Mouse (Mus musculus): ENCODE results near the gene Klf16. TPM values are rescaled to one million over a fixed set of nuclear protein-coding genes. Genes with fewer than 3 reads are reported as not detected.

The Klf16 gene
- polyA plus RNA-seq, 1 experiment from 2014 or later = 10.3 TPM

GRCm38 (mm10) chr10:80553575-80553974 lies 23.5 kb downstream of the Klf16 start:
- no peaks in the 10 kb centered on the region for H3K27me3 ChIP-seq (replicated peaks)
- peaks cover 16% of the 10 kb centered on the region for H3K36me3 ChIP-seq
- ATAC-seq (ENCODE audit: insufficient read depth, low FRiP score, low read depth) = peak; percentile 67; the same call in 1 of the 2 replicates
- no peak overlapping the region for H3K9ac ChIP-seq
- H3K4me2 ChIP-seq = 0 out of 2 replicates have a peak overlapping the region, but pooled peaks have one; percentile 1
- H3K27ac ChIP-seq = no peak overlapping the region
- H3K4me3 ChIP-seq (replicated peaks) = no peak overlapping the region
- peaks cover 11% of the 10 kb centered on the region; the same call in 1 of the 2 replicates for H3K4me1 ChIP-seq
- 75% methylated on average over 8 of the region's 8 CpGs for WGBS
- H3K9me3 ChIP-seq = no peaks in the 10 kb centered on the region

GRCm38 (mm10) chr10:80552364-80552763 lies 24.8 kb downstream of the Klf16 start:
- H3K9me3 ChIP-seq = no peaks in the 10 kb centered on the region
- no peak overlapping the region for H3K9ac ChIP-seq
- no peak overlapping the region for H3K4me2 ChIP-seq
- peaks cover 28% of the 10 kb centered on the region for H3K36me3 ChIP-seq
- no peak overlapping the region for H3K4me3 ChIP-seq (replicated peaks)
- no peak for ATAC-seq (ENCODE audit: insufficient read depth, low FRiP score, low read depth)
- H3K27me3 ChIP-seq (replicated peaks) = no peaks in the 10 kb centered on the region
- H3K4me1 ChIP-seq = peaks cover under 1% of the 10 kb centered on the region; the same call in 1 of the 2 replicates
- no peak overlapping the region for H3K27ac ChIP-seq
- 67% methylated on average over 9 of the region's 9 CpGs for WGBS

GRCm38 (mm10) chr10:80549279-80549678 lies 27.8 kb downstream of the Klf16 start:
- 88% methylated on average over 21 of the region's 21 CpGs for WGBS
- H3K9ac ChIP-seq = no peak overlapping the region
- H3K27me3 ChIP-seq (replicated peaks) = no peaks in the 10 kb centered on the region
- no peak overlapping the region for H3K4me2 ChIP-seq
- H3K4me3 ChIP-seq (replicated peaks) = no peak overlapping the region
- peaks cover 54% of the 10 kb centered on the region for H3K36me3 ChIP-seq
- no peak for ATAC-seq (ENCODE audit: insufficient read depth, low FRiP score, low read depth)
- no peaks in the 10 kb centered on the region for H3K9me3 ChIP-seq
- H3K4me1 ChIP-seq = no peaks in the 10 kb centered on the region
- H3K27ac ChIP-seq = no peak overlapping the region

GRCm38 (mm10) chr10:80548428-80549006 lies 28.6 kb downstream of the Klf16 start:
- Histone ChIP-seq H3K9ac (no peak overlapping the region), H3K4me3 (replicated peaks) (no peak overlapping the region), H3K4me1 (no peaks in the 10 kb centered on the region), H3K9me3 (no peaks in the 10 kb centered on the region), H3K27ac (no peak overlapping the region), H3K4me2 (no peak overlapping the region), H3K36me3 (peaks cover 62% of the 10 kb centered on the region), H3K27me3 (replicated peaks) (no peaks in the 10 kb centered on the region)
- WGBS = 68% methylated on average over 10 of the region's 10 CpGs
- ATAC-seq (ENCODE audit: insufficient read depth, low FRiP score, low read depth) = no peak; the same call in 1 of the 2 replicates

GRCm38 (mm10) chr10:80547539-80547938 lies 29.6 kb downstream of the Klf16 start:
- Histone ChIP-seq H3K9ac (no peak overlapping the region), H3K27me3 (replicated peaks) (no peaks in the 10 kb centered on the region), H3K4me1 (no peaks in the 10 kb centered on the region), H3K27ac (no peak overlapping the region), H3K4me2 (no peak overlapping the region), H3K9me3 (no peaks in the 10 kb centered on the region), H3K36me3 (peaks cover 71% of the 10 kb centered on the region), H3K4me3 (replicated peaks) (no peak overlapping the region)
- ATAC-seq (ENCODE audit: insufficient read depth, low FRiP score, low read depth) = no peak
- 92% methylated on average over 15 of the region's 15 CpGs for WGBS

GRCm38 (mm10) chr10:80546945-80547344 lies 30.2 kb downstream of the Klf16 start:
- no peak overlapping the region for H3K27ac ChIP-seq
- H3K9ac ChIP-seq = no peak overlapping the region
- H3K4me2 ChIP-seq = no peak overlapping the region
- WGBS = 86% methylated on average over 4 of the region's 4 CpGs
- no peak overlapping the region for H3K4me3 ChIP-seq (replicated peaks)
- peaks cover 76% of the 10 kb centered on the region for H3K36me3 ChIP-seq
- 0 out of 2 replicates have a peak, but pooled peaks have one; percentile 8 for ATAC-seq (ENCODE audit: insufficient read depth, low FRiP score, low read depth)
- no peaks in the 10 kb centered on the region for H3K27me3 ChIP-seq (replicated peaks)
- H3K4me1 ChIP-seq = no peaks in the 10 kb centered on the region
- no peaks in the 10 kb centered on the region for H3K9me3 ChIP-seq

GRCm38 (mm10) chr10:80545590-80545989 lies 31.5 kb downstream of the Klf16 start:
- Histone ChIP-seq H3K9ac (no peak overlapping the region), H3K27me3 (replicated peaks) (no peaks in the 10 kb centered on the region), H3K4me3 (replicated peaks) (no peak overlapping the region), H3K9me3 (no peaks in the 10 kb centered on the region), H3K27ac (no peak overlapping the region), H3K4me2 (no peak overlapping the region), H3K4me1 (no peaks in the 10 kb centered on the region), H3K36me3 (peaks cover 80% of the 10 kb centered on the region)
- WGBS = 87% methylated on average over 8 of the region's 8 CpGs
- ATAC-seq (ENCODE audit: insufficient read depth, low FRiP score, low read depth) = no peak

GRCm38 (mm10) chr10:80543873-80544272 lies 33.2 kb downstream of the Klf16 start:
- no peak for ATAC-seq (ENCODE audit: insufficient read depth, low FRiP score, low read depth)
- Histone ChIP-seq H3K4me2 (no peak overlapping the region), H3K4me3 (replicated peaks) (no peak overlapping the region), H3K27me3 (replicated peaks) (0 out of 2 replicates have a peak, but pooled peaks cover 3% of the 10 kb centered on the region), H3K36me3 (peaks cover 68% of the 10 kb centered on the region), H3K4me1 (peaks cover 3% of the 10 kb centered on the region), H3K9ac (no peak overlapping the region), H3K9me3 (no peaks in the 10 kb centered on the region), H3K27ac (no peak overlapping the region)
- WGBS = 93% methylated on average over 14 of the region's 14 CpGs

- Histone ChIP-seq H3K4me3 (replicated peaks) (no peak overlapping the region), H3K27me3 (replicated peaks) (peaks cover 24% of the 10 kb centered on the region), H3K27ac (no peak overlapping the region), H3K9me3 (no peaks in the 10 kb centered on the region), H3K4me2 (peak overlapping the region; percentile 57), H3K36me3 (peaks cover 30% of the 10 kb centered on the region), H3K9ac (no peak overlapping the region), H3K4me1 (peaks cover 15% of the 10 kb centered on the region)
- ATAC-seq (ENCODE audit: insufficient read depth, low FRiP score, low read depth) = no peak
- WGBS = 29% methylated on average over 5 of the region's 5 CpGs
Measured at GRCm38 (mm10) chr10:80539493-80539892, 37.6 kb downstream of the Klf16 start.

- Histone ChIP-seq H3K4me2 (peak within 1 kb of the TSS; percentile 57), H3K36me3 (peaks cover 23% of the 10 kb centered on the region), H3K4me1 (peaks cover 15% of the 10 kb centered on the region), H3K9ac (no peak within 1 kb of the TSS), H3K27ac (no peak within 1 kb of the TSS), H3K27me3 (replicated peaks) (peaks cover 24% of the 10 kb centered on the region), H3K9me3 (no peaks in the 10 kb centered on the region), H3K4me3 (replicated peaks) (peak within 1 kb of the TSS; percentile 29)
- ATAC-seq (ENCODE audit: insufficient read depth, low FRiP score, low read depth) = peak; percentile 90
- 2% methylated on average over 30 of the region's 30 CpGs for WGBS
Measured at GRCm38 (mm10) chr10:80538710-80539394, 38.3 kb downstream of the Klf16 start, which contains the start of gene Atp8b3. TSS of gene Atp8b3 (minus strand) at chr10:80539124.

- Histone ChIP-seq H3K4me3 (replicated peaks) (no peak overlapping the region), H3K9ac (no peak overlapping the region), H3K4me1 (peaks cover 15% of the 10 kb centered on the region), H3K9me3 (no peaks in the 10 kb centered on the region), H3K27ac (no peak overlapping the region), H3K27me3 (replicated peaks) (peaks cover 24% of the 10 kb centered on the region), H3K36me3 (peaks cover 17% of the 10 kb centered on the region), H3K4me2 (no peak overlapping the region)
- 57% methylated on average over 5 of the region's 5 CpGs for WGBS
- ATAC-seq (ENCODE audit: insufficient read depth, low FRiP score, low read depth) = no peak
Measured at GRCm38 (mm10) chr10:80538180-80538579, 38.9 kb downstream of the Klf16 start.

- peak overlapping the region; percentile 36 for H3K4me2 ChIP-seq
- peaks cover 15% of the 10 kb centered on the region for H3K4me1 ChIP-seq
- H3K27ac ChIP-seq = no peak overlapping the region
- H3K36me3 ChIP-seq = no peaks in the 10 kb centered on the region
- 11% methylated on average over 13 of the region's 13 CpGs for WGBS
- no peak overlapping the region for H3K9ac ChIP-seq
- H3K27me3 ChIP-seq (replicated peaks) = peaks cover 24% of the 10 kb centered on the region
- H3K4me3 ChIP-seq (replicated peaks) = no peak overlapping the region
- H3K9me3 ChIP-seq = no peaks in the 10 kb centered on the region
- no peak for ATAC-seq (ENCODE audit: insufficient read depth, low FRiP score, low read depth)
Measured at GRCm38 (mm10) chr10:80535711-80536110, 41.4 kb downstream of the Klf16 start.
